Mouse (Mus musculus): ENCODE measurements around the gene Cadm1. TPM values are rescaled to one million over a fixed set of nuclear protein-coding genes. Genes with fewer than 3 reads are reported as not detected.

The Cadm1 gene
- polyA plus RNA-seq, 1 experiment, result 70.3 TPM

- H3K27ac ChIP-seq (ENCODE audit: insufficient read depth, low read length), result no peak overlapping the region
- H3K9ac ChIP-seq (ENCODE audit: low read depth, poor library complexity, severe bottlenecking), result no peak overlapping the region
- H3K36me3 ChIP-seq (ENCODE audit: control insufficient read depth, insufficient read depth, low read length, poor library complexity, severe bottlenecking), result no peaks in the 10 kb centered on the region
- H3K9me3 ChIP-seq (replicated peaks; ENCODE audit: control insufficient read depth, insufficient read depth, low read length, poor library complexity, severe bottlenecking), result no peaks in the 10 kb centered on the region
- no peaks in the 10 kb centered on the region for H3K27me3 ChIP-seq (ENCODE audit: control insufficient read depth, insufficient read depth, low read length, poor library complexity, severe bottlenecking)
- TF ChIP-seq CTCF (IDR thresholded peaks at IDR 0.05; ENCODE audit: low read depth, low read length) (no peak), EP300 (IDR thresholded peaks at IDR 0.05; ENCODE audit: insufficient read depth, low read depth, low read length) (no peak), POLR2A (IDR thresholded peaks at IDR 0.05; ENCODE audit: insufficient read depth, low read length) (no peak)
- H3K4me1 ChIP-seq (ENCODE audit: control insufficient read depth, insufficient read depth, low read length), result peaks cover 4% of the 10 kb centered on the region
- no peak overlapping the region for H3K4me3 ChIP-seq (ENCODE audit: low read depth, low read length)
These were observed 299.9 kb downstream of the Cadm1 start for GRCm38 (mm10) chr9:47829846-47830245.

GRCm38 (mm10) chr9:47831412-47831811 is 301.4 kb downstream of the Cadm1 start:
- Histone ChIP-seq H3K36me3 (ENCODE audit: control insufficient read depth, insufficient read depth, low read length, poor library complexity, severe bottlenecking) (no peaks in the 10 kb centered on the region), H3K27ac (ENCODE audit: insufficient read depth, low read length) (no peak overlapping the region), H3K4me3 (ENCODE audit: low read depth, low read length) (no peak overlapping the region), H3K9me3 (replicated peaks; ENCODE audit: control insufficient read depth, insufficient read depth, low read length, poor library complexity, severe bottlenecking) (no peaks in the 10 kb centered on the region), H3K9ac (ENCODE audit: low read depth, poor library complexity, severe bottlenecking) (no peak overlapping the region), H3K27me3 (ENCODE audit: control insufficient read depth, insufficient read depth, low read length, poor library complexity, severe bottlenecking) (no peaks in the 10 kb centered on the region), H3K4me1 (ENCODE audit: control insufficient read depth, insufficient read depth, low read length) (peaks cover 4% of the 10 kb centered on the region)
- TF ChIP-seq EP300 (IDR thresholded peaks at IDR 0.05; ENCODE audit: insufficient read depth, low read depth, low read length), result no peak
- TF ChIP-seq CTCF (IDR thresholded peaks at IDR 0.05; ENCODE audit: low read depth, low read length), result no peak
- TF ChIP-seq POLR2A (IDR thresholded peaks at IDR 0.05; ENCODE audit: insufficient read depth, low read length), result no peak

GRCm38 (mm10) chr9:47838170-47838569 is 308.2 kb downstream of the Cadm1 start:
- Histone ChIP-seq H3K9ac (ENCODE audit: low read depth, poor library complexity, severe bottlenecking) (no peak overlapping the region), H3K27ac (ENCODE audit: insufficient read depth, low read length) (no peak overlapping the region)

GRCm38 (mm10) chr9:47838890-47839691 is 309.1 kb downstream of the Cadm1 start:
- no peaks in the 10 kb centered on the region for H3K9me3 ChIP-seq (replicated peaks; ENCODE audit: control insufficient read depth, insufficient read depth, low read length, poor library complexity, severe bottlenecking)
- H3K27ac ChIP-seq (ENCODE audit: insufficient read depth, low read length), result no peak overlapping the region
- H3K4me3 ChIP-seq (ENCODE audit: low read depth, low read length), result no peak overlapping the region
- no peaks in the 10 kb centered on the region for H3K36me3 ChIP-seq (ENCODE audit: control insufficient read depth, insufficient read depth, low read length, poor library complexity, severe bottlenecking)
- H3K27me3 ChIP-seq (ENCODE audit: control insufficient read depth, insufficient read depth, low read length, poor library complexity, severe bottlenecking), result no peaks in the 10 kb centered on the region
- H3K9ac ChIP-seq (ENCODE audit: low read depth, poor library complexity, severe bottlenecking), result no peak overlapping the region
- H3K4me1 ChIP-seq (ENCODE audit: control insufficient read depth, insufficient read depth, low read length), result peaks cover 2% of the 10 kb centered on the region
- TF ChIP-seq CTCF (IDR thresholded peaks at IDR 0.05; ENCODE audit: low read depth, low read length) (no peak), POLR2A (IDR thresholded peaks at IDR 0.05; ENCODE audit: insufficient read depth, low read length) (no peak), EP300 (IDR thresholded peaks at IDR 0.05; ENCODE audit: insufficient read depth, low read depth, low read length) (no peak)

More at GRCm38 (mm10) chr9:47838170-47838569, 308.2 kb downstream of the Cadm1 start:
- no peaks in the 10 kb centered on the region for H3K27me3 ChIP-seq (ENCODE audit: control insufficient read depth, insufficient read depth, low read length, poor library complexity, severe bottlenecking)
- H3K4me3 ChIP-seq (ENCODE audit: low read depth, low read length), result no peak overlapping the region
- H3K4me1 ChIP-seq (ENCODE audit: control insufficient read depth, insufficient read depth, low read length), result peaks cover 2% of the 10 kb centered on the region
- TF ChIP-seq EP300 (IDR thresholded peaks at IDR 0.05; ENCODE audit: insufficient read depth, low read depth, low read length) (no peak), CTCF (IDR thresholded peaks at IDR 0.05; ENCODE audit: low read depth, low read length) (no peak), POLR2A (IDR thresholded peaks at IDR 0.05; ENCODE audit: insufficient read depth, low read length) (no peak)
- no peaks in the 10 kb centered on the region for H3K9me3 ChIP-seq (replicated peaks; ENCODE audit: control insufficient read depth, insufficient read depth, low read length, poor library complexity, severe bottlenecking)
- H3K36me3 ChIP-seq (ENCODE audit: control insufficient read depth, insufficient read depth, low read length, poor library complexity, severe bottlenecking), result no peaks in the 10 kb centered on the region

GRCm38 (mm10) chr9:47839692-47840025 is 309.7 kb downstream of the Cadm1 start:
- no peak overlapping the region for H3K4me3 ChIP-seq (ENCODE audit: low read depth, low read length)
- no peak overlapping the region for H3K27ac ChIP-seq (ENCODE audit: insufficient read depth, low read length)
- TF ChIP-seq CTCF (IDR thresholded peaks at IDR 0.05; ENCODE audit: low read depth, low read length), result no peak
- no peak for TF ChIP-seq EP300 (IDR thresholded peaks at IDR 0.05; ENCODE audit: insufficient read depth, low read depth, low read length)
- no peak for TF ChIP-seq POLR2A (IDR thresholded peaks at IDR 0.05; ENCODE audit: insufficient read depth, low read length)
- no peak overlapping the region for H3K9ac ChIP-seq (ENCODE audit: low read depth, poor library complexity, severe bottlenecking)
- no peaks in the 10 kb centered on the region for H3K27me3 ChIP-seq (ENCODE audit: control insufficient read depth, insufficient read depth, low read length, poor library complexity, severe bottlenecking)
- H3K9me3 ChIP-seq (replicated peaks; ENCODE audit: control insufficient read depth, insufficient read depth, low read length, poor library complexity, severe bottlenecking), result no peaks in the 10 kb centered on the region
- H3K4me1 ChIP-seq (ENCODE audit: control insufficient read depth, insufficient read depth, low read length), result peaks cover 2% of the 10 kb centered on the region
- H3K36me3 ChIP-seq (ENCODE audit: control insufficient read depth, insufficient read depth, low read length, poor library complexity, severe bottlenecking), result no peaks in the 10 kb centered on the region

- Histone ChIP-seq H3K4me3 (ENCODE audit: low read depth, low read length) (no peak overlapping the region), H3K4me1 (ENCODE audit: control insufficient read depth, insufficient read depth, low read length) (peaks cover 3% of the 10 kb centered on the region), H3K27ac (ENCODE audit: insufficient read depth, low read length) (no peak overlapping the region), H3K9me3 (replicated peaks; ENCODE audit: control insufficient read depth, insufficient read depth, low read length, poor library complexity, severe bottlenecking) (no peaks in the 10 kb centered on the region), H3K9ac (ENCODE audit: low read depth, poor library complexity, severe bottlenecking) (no peak overlapping the region), H3K36me3 (ENCODE audit: control insufficient read depth, insufficient read depth, low read length, poor library complexity, severe bottlenecking) (no peaks in the 10 kb centered on the region), H3K27me3 (ENCODE audit: control insufficient read depth, insufficient read depth, low read length, poor library complexity, severe bottlenecking) (no peaks in the 10 kb centered on the region)
- TF ChIP-seq EP300 (IDR thresholded peaks at IDR 0.05; ENCODE audit: insufficient read depth, low read depth, low read length) (no peak), CTCF (IDR thresholded peaks at IDR 0.05; ENCODE audit: low read depth, low read length) (no peak), POLR2A (IDR thresholded peaks at IDR 0.05; ENCODE audit: insufficient read depth, low read length) (no peak)
These were observed 313.4 kb downstream of the Cadm1 start for GRCm38 (mm10) chr9:47843328-47843727.

All from ES-Bruce4 (cell line).